In the genomic region with DNA sequence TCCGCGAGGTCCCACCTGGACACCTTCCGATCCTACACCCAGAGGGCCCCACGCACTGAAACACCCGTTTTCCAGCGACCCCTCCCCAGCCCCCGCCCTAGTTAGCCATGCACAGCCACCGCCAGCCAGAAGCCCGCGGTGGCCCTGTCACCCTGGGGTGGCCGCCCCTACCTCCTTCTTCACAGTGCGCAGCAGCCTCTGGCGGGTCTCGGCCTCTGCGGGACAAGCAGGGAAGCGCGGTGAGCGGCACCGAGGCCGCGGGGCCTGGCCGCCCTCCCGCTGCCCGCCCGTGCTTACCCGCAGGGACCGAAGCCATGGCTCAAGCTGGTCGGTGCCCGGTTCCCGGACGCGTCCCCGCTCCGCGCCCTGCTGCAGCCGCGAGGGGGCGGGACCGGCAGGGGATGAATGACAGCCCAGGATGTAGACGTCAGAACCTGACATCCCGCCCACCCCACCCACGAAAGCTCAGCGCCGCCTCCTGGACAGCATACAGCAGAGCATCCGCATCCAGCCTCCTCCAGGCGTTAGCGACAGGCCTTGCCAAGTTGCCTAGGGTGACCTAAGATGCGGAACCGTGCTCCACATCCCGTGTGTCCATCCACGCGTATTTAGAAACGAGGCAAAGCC, we compare ENCODE assay signal across 8 mouse cellular contexts. TPM values are rescaled to one million over a fixed set of nuclear protein-coding genes. Genes with fewer than 3 reads are reported as not detected.
DNase-seq lines count a peak whose midpoint lies in the region; ATAC-seq and TF ChIP-seq lines count a peak whose summit lies in the region.

Gene Sgsm1 (minus strand): TSS at position 410 of the 627 bp plus-strand sequence.

- ATAC-seq in liver, embryonic 16.5 days (ENCODE audit: low read depth), result peak; percentile 64; the same call in 1 of the 2 replicates
- ATAC-seq in neural tube, embryonic 14.5 days (ENCODE audit: low read depth), result peak; percentile 79

- peak; percentile 87 for TF ChIP-seq POLR2A in cerebellum, adult 2 months (IDR thresholded peaks at IDR 0.05; ENCODE audit: borderline replicate concordance, insufficient read depth, low read length)

- peak within 1 kb of the TSS; percentile 72 for H3K9ac ChIP-seq in ES-E14 (ENCODE audit: insufficient read depth, low read depth, low read length, poor library complexity, severe bottlenecking)
- no peak within 1 kb of the TSS for H3K9ac ChIP-seq in liver, embryonic 16.5 days (ENCODE audit: low read depth, low read length)
- H3K9ac ChIP-seq in neural tube, embryonic 14.5 days (replicated peaks; ENCODE audit: low read depth, low read length), result peak within 1 kb of the TSS; percentile 90

- WGBS in cerebellum, adult 2 months, result under 1% methylated on average over 53 of the region's 53 CpGs
- WGBS in liver, embryonic 16.5 days (ENCODE audit: insufficient replicate concordance), result 4% methylated on average over 53 of the region's 53 CpGs
- WGBS in neural tube, embryonic 14.5 days, result 2% methylated on average over 51 of the region's 53 CpGs

- no peaks in the 10 kb centered on the region for H3K9me3 ChIP-seq in ES-E14 (ENCODE audit: control insufficient read depth, insufficient read depth, low read depth, low read length)
- no peaks in the 10 kb centered on the region for H3K9me3 ChIP-seq in liver, embryonic 16.5 days (replicated peaks; ENCODE audit: control insufficient read depth, low read length)
- H3K9me3 ChIP-seq in neural tube, embryonic 14.5 days (ENCODE audit: control insufficient read depth, low read length), result no peaks in the 10 kb centered on the region

- intact Hi-C loops in heart, postnatal 25 days (cut with DNase I), result no loop called here

- H3K27ac ChIP-seq in ES-E14 (ENCODE audit: insufficient read depth, low read depth, low read length, poor library complexity, severe bottlenecking), result no peak within 1 kb of the TSS
- H3K27ac ChIP-seq in cerebellum, adult 2 months (ENCODE audit: insufficient read depth, low read length), result peak within 1 kb of the TSS; percentile 85
- no peak within 1 kb of the TSS for H3K27ac ChIP-seq in liver, embryonic 16.5 days (ENCODE audit: low read length)
- peak within 1 kb of the TSS; percentile 52; the same call in 1 of the 2 replicates for H3K27ac ChIP-seq in neural tube, embryonic 14.5 days (ENCODE audit: low read depth, low read length)

- peak within 1 kb of the TSS; percentile 48 for H3K4me2 ChIP-seq in liver, embryonic 16.5 days (ENCODE audit: low read depth, low read length)
- peak within 1 kb of the TSS; percentile 90 for H3K4me2 ChIP-seq in neural tube, embryonic 14.5 days (ENCODE audit: low read depth, low read length)

- in situ Hi-C loops in ES-E14 (cut with MboI; ENCODE audit: low sequenced_read_pairs in 2 of 2, unreplicated experiment in 2 of 2), result no loop called here

- no peaks in the 10 kb centered on the region for H3K27me3 ChIP-seq in cerebellum, adult 2 months (ENCODE audit: control insufficient read depth, insufficient read depth, low read length)
- peaks cover 20% of the 10 kb centered on the region for H3K27me3 ChIP-seq in liver, embryonic 16.5 days (ENCODE audit: control insufficient read depth, insufficient read depth, low read depth, low read length)
- no peaks in the 10 kb centered on the region for H3K27me3 ChIP-seq in neural tube, embryonic 14.5 days (ENCODE audit: control insufficient read depth, insufficient read depth, low read length)

- no peaks in the 10 kb centered on the region; the same call in 1 of the 2 replicates for H3K36me3 ChIP-seq in ES-E14 (ENCODE audit: control insufficient read depth, insufficient read depth, low read length, poor library complexity, severe bottlenecking)
- no peaks in the 10 kb centered on the region for H3K36me3 ChIP-seq in liver, embryonic 16.5 days (ENCODE audit: control insufficient read depth, insufficient read depth)
- no peaks in the 10 kb centered on the region for H3K36me3 ChIP-seq in neural tube, embryonic 14.5 days (ENCODE audit: control insufficient read depth, insufficient read depth, low read length)

- peak; percentile 68 for TF ChIP-seq CTCF in cerebellum, adult 2 months (IDR thresholded peaks at IDR 0.05; ENCODE audit: borderline replicate concordance, insufficient read depth, low read depth, low read length)

- peaks cover 0 to 9% of the 10 kb centered on the region in 2 experiments; a peak in 1 of 4 replicates for H3K4me1 ChIP-seq in ES-E14 (ENCODE audit: control insufficient read depth in 2 of 2, insufficient read depth in 2 of 2, low read length in 2 of 2, poor library complexity in 1 of 2)
- H3K4me1 ChIP-seq in cerebellum, adult 2 months (ENCODE audit: control insufficient read depth, insufficient read depth, low read length), result peaks cover 26% of the 10 kb centered on the region
- H3K4me1 ChIP-seq in liver, embryonic 16.5 days (ENCODE audit: control insufficient read depth, low read depth, low read length), result no peaks in the 10 kb centered on the region
- peaks cover 35% of the 10 kb centered on the region for H3K4me1 ChIP-seq in neural tube, embryonic 14.5 days (ENCODE audit: control insufficient read depth, insufficient read depth, low read length)

- peak; percentile 82 for DNase-seq in ES-E14 (ENCODE audit: low read depth, low spot score)
- peak; percentile 93 to 94 for DNase-seq in cerebellum, adult 2 months
- peak; percentile 75 for DNase-seq in forelimb bud, embryonic 11.5 days (ENCODE audit: low read depth, low spot score)
- DNase-seq in heart, postnatal 25 days (ENCODE audit: low spot score), result peak; percentile 47
- DNase-seq in layer of hippocampus, adult 18-20 months (ENCODE audit: low spot score in 2 of 2), result peak; percentile 71 to 83
- peak; percentile 43 to 50 for DNase-seq in thymus, postnatal 36 days

- H3K4me3 ChIP-seq in ES-E14 (ENCODE audit: insufficient read depth in 1 of 2, low read depth in 1 of 2, low read length in 2 of 2, poor library complexity in 1 of 2, severe bottlenecking in 1 of 2), result peak within 1 kb of the TSS; percentile 77 to 92
- H3K4me3 ChIP-seq in cerebellum, adult 2 months (replicated peaks; ENCODE audit: insufficient read depth, low read depth, low read length), result peak within 1 kb of the TSS; percentile 81
- peak within 1 kb of the TSS; percentile 32 for H3K4me3 ChIP-seq in liver, embryonic 16.5 days (ENCODE audit: low read depth, low read length)
- peak within 1 kb of the TSS; percentile 67 for H3K4me3 ChIP-seq in neural tube, embryonic 14.5 days (ENCODE audit: low read depth, low read length)

TF ChIP-seq in ES-E14, 5 proteins besides CTCF, POLR2A, EP300 and RAD21:
- TF ChIP-seq ZC3H11A (IDR thresholded peaks at IDR 0.05; ENCODE audit: borderline replicate concordance, low read depth, low read length) (no peak), CHD2 (IDR thresholded peaks at IDR 0.05; ENCODE audit: low read depth, low read length) (no peak), HCFC1 (IDR thresholded peaks at IDR 0.05; ENCODE audit: borderline replicate concordance, insufficient read depth, low read length) (no peak), MAFK (IDR thresholded peaks at IDR 0.05; ENCODE audit: insufficient read depth, low read depth, low read length) (no peak), ZNF384 (IDR thresholded peaks at IDR 0.05; ENCODE audit: low read depth, low read length) (no peak)

RNA-seq across cellular contexts. Expression of gene Sgsm1, which starts in this region (rescaled TPM):
- total RNA-seq in ES-E14 (2012; rRNA removed), result 7.1 and 11.6 TPM in 2 replicates
- 73.9 and 77.7 TPM in 2 replicates for polyA plus RNA-seq in cerebellum, adult 2 months (2012; rRNA removed)
- 1 to 10 TPM in 1 of 2 experiments, under 1 TPM in 1; 0.52 to 1.1 TPM for total RNA-seq in heart, postnatal 25 days (2021)
- total RNA-seq in layer of hippocampus, adult 18-20 months (2021), result 10 to 100 TPM; 75.8 to 90.7 TPM
- 1.6 and 2.0 TPM in 2 replicates for polyA plus RNA-seq in liver, embryonic 16.5 days (2015; fragmentation: Nextera tagmentation; extraction: Ambion mirVana)
- 15.3 and 17.0 TPM in 2 replicates for polyA plus RNA-seq in neural tube, embryonic 14.5 days (2014; fragmentation: Nextera tagmentation; extraction: Ambion mirVana)

Comparison
In these comparisons a context has a peak if more than half of its experiments do, and no peak if none do; other contexts are left out.
1. H3K27ac ChIP-seq: peak in cerebellum, adult 2 months (single experiment) and neural tube, embryonic 14.5 days (single experiment); none in ES-E14 (single experiment) and liver, embryonic 16.5 days (single experiment).
2. H3K4me3 ChIP-seq: peak in every context shown above with its lines; median percentile 84 in ES-E14; 81 in cerebellum, adult 2 months; 67 in neural tube, embryonic 14.5 days; 32 in liver, embryonic 16.5 days.
3. Peak in every context shown above with its lines, with median percentiles within 50 percentile points of each other: DNase-seq.